Comparison of ENCODE assay signal across 10 mouse cellular contexts in the genomic region with DNA sequence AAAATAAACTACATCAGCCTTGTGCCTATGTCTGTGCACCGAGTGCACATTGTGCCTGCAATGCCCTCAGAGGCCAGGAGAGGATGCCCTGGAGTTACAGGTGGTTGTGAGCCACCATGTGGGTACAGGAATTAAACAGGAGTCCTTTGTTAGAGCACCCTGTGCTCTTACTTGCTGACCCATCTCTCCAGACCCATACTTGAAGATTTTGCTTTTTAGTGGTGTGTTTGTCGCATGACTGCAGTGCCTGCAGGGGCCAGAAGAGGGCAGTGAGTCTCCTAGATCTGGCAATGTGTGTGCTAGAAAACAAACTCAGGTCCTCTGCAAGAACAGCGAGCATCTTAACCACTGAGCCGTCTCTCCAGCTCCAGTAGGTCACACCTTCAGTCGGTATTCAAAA. TPM values are rescaled to one million over a fixed set of nuclear protein-coding genes. Genes with fewer than 3 reads are reported as not detected.
DNase-seq lines count a peak whose midpoint lies in the region; ATAC-seq and TF ChIP-seq lines count a peak whose summit lies in the region.
"Had no signal": no experiment of that assay in that cellular context is flagged by ENCODE, and none has a peak within 500 bp of the region (broad histone marks: within the 10 kb centered on the region; RNA-seq: fewer than 3 reads in every experiment).

No protein-coding gene starts in this region.

- peak; percentile 17 to 27 for DNase-seq in frontal cortex, postnatal 14 days (ENCODE audit: low spot score in 2 of 2)
- DNase-seq in ovary, postnatal 10 days (ENCODE audit: low spot score): peak; percentile 21
- no peak for DNase-seq in ovary, adult 18-20 months (ENCODE audit: low spot score)
- peak; percentile 44 for DNase-seq in lung, postnatal 0 days (ENCODE audit: low spot score)
- peak; percentile 64 for DNase-seq in splenic B cell, adult 2 months (ENCODE audit: low read depth, low spot score)

- ATAC-seq in frontal cortex, adult (ENCODE audit: low TSS enrichment): no peak
- ATAC-seq in erythroid progenitor cell, adult 5-6 weeks (replicated peaks; ENCODE audit: low FRiP score, poor library complexity, severe bottlenecking): peak; percentile 51
- ATAC-seq in lung, postnatal 0 days: no peak

- no peak overlapping the region for H3K4me2 ChIP-seq in lung, postnatal 0 days (replicated peaks; ENCODE audit: low read depth, low read length)
- H3K4me2 ChIP-seq: embryonic facial prominence, embryonic 13.5 days; limb, embryonic 12.5 days had no signal

- no peak for TF ChIP-seq EP300 in lung, postnatal 0 days (IDR thresholded peaks at IDR 0.05)

- H3K4me1 ChIP-seq in bone marrow, adult 2 months (ENCODE audit: control insufficient read depth, insufficient read depth, low read length): peaks cover 1% of the 10 kb centered on the region; the same call in 1 of the 2 replicates
- no peaks in the 10 kb centered on the region for H3K4me1 ChIP-seq in lung, postnatal 0 days (ENCODE audit: insufficient read depth, low read depth, low read length)

- no peaks in the 10 kb centered on the region for H3K36me3 ChIP-seq in lung, postnatal 0 days (ENCODE audit: insufficient read depth, low read length)
- no peaks in the 10 kb centered on the region for H3K36me3 ChIP-seq in splenic B cell, adult 2 months (ENCODE audit: control insufficient read depth, insufficient read depth, low read length, poor library complexity, severe bottlenecking)

- H3K27me3 ChIP-seq in lung, postnatal 0 days (replicated peaks; ENCODE audit: insufficient read depth, low read length): no peaks in the 10 kb centered on the region
- no peaks in the 10 kb centered on the region for H3K27me3 ChIP-seq in splenic B cell, adult 2 months (ENCODE audit: control insufficient read depth, insufficient read depth, low read length, poor library complexity, severe bottlenecking)
- H3K27me3 ChIP-seq: embryonic facial prominence, embryonic 13.5 days; limb, embryonic 12.5 days had no signal

- TF ChIP-seq CTCF in bone marrow, adult 2 months (IDR thresholded peaks at IDR 0.05; ENCODE audit: control insufficient read depth, insufficient read depth, low read length): peak; percentile 72
- peak; percentile 65 for TF ChIP-seq CTCF in lung, postnatal 0 days (IDR thresholded peaks at IDR 0.05)

- H3K9ac ChIP-seq in lung, postnatal 0 days (replicated peaks; ENCODE audit: low read depth): no peak overlapping the region
- H3K9ac ChIP-seq: embryonic facial prominence, embryonic 13.5 days; limb, embryonic 12.5 days had no signal

- H3K27ac ChIP-seq in bone marrow, adult 2 months (ENCODE audit: control insufficient read depth, insufficient read depth, low read depth, low read length, poor library complexity): no peak overlapping the region
- H3K27ac ChIP-seq in lung, postnatal 0 days (ENCODE audit: low read length): no peak overlapping the region
- H3K27ac ChIP-seq: embryonic facial prominence, embryonic 13.5 days; limb, embryonic 12.5 days had no signal

- 62% methylated on average over 5 of the region's 5 CpGs for WGBS in bone marrow, adult 2 months
- 70% methylated on average over 5 of the region's 5 CpGs for WGBS in lung, postnatal 0 days

- no peak overlapping the region for H3K4me3 ChIP-seq in bone marrow, adult 2 months (replicated peaks; ENCODE audit: control insufficient read depth, low read depth, low read length)
- no peak overlapping the region for H3K4me3 ChIP-seq in lung, postnatal 0 days (ENCODE audit: low read depth, low read length)
- H3K4me3 ChIP-seq: embryonic facial prominence, embryonic 13.5 days; limb, embryonic 12.5 days had no signal

- TF ChIP-seq POLR2A in bone marrow, adult 2 months (IDR thresholded peaks at IDR 0.05; ENCODE audit: borderline replicate concordance, control insufficient read depth, low read depth, low read length): no peak

- no peaks in the 10 kb centered on the region for H3K9me3 ChIP-seq in lung, postnatal 0 days (ENCODE audit: low read length)
- H3K9me3 ChIP-seq: embryonic facial prominence, embryonic 13.5 days; limb, embryonic 12.5 days had no signal

RNA-seq across cellular contexts. Expression of a gene that starts 1.4 kb away (rescaled TPM):
- polyA plus RNA-seq in bone marrow, adult 2 months (2011; ENCODE audit: insufficient read depth, insufficient read length, low replicate concordance, missing spikeins): 7.7 and 18.7 TPM in 2 replicates
- 4.6 and 14.4 TPM in 2 replicates for total RNA-seq in erythroid progenitor cell, adult 5-6 weeks (2015; ENCODE audit: low replicate concordance)
- total RNA-seq in erythroid progenitor cell, adult 5-6 weeks (2017; ENCODE audit: low replicate concordance): 1.2 and 5.5 TPM in 2 replicates
- 10.2 and 11.5 TPM in 2 replicates for polyA plus RNA-seq in lung, postnatal 0 days (2015; fragmentation: Nextera tagmentation; extraction: Ambion mirVana)

RNA-seq across cellular contexts. Expression of a gene that starts 11.4 kb away (rescaled TPM):
- polyA plus RNA-seq in bone marrow, adult 2 months (2011; ENCODE audit: insufficient read depth, insufficient read length, low replicate concordance, missing spikeins): not detected in 2 replicates
- total RNA-seq in erythroid progenitor cell, adult 5-6 weeks (2015; ENCODE audit: low replicate concordance): not detected in 2 replicates
- not detected in 2 replicates for total RNA-seq in erythroid progenitor cell, adult 5-6 weeks (2017; ENCODE audit: low replicate concordance)
- polyA plus RNA-seq in lung, postnatal 0 days (2015; fragmentation: Nextera tagmentation; extraction: Ambion mirVana): not detected in 2 replicates
- polyA plus RNA-seq: embryonic facial prominence, embryonic 13.5 days; limb, embryonic 12.5 days had no signal

RNA-seq across cellular contexts. Expression of a gene that starts 26.6 kb away (rescaled TPM):
- polyA plus RNA-seq in bone marrow, adult 2 months (2011; ENCODE audit: insufficient read depth, insufficient read length, low replicate concordance, missing spikeins): 7.8 and 16.5 TPM in 2 replicates
- total RNA-seq in erythroid progenitor cell, adult 5-6 weeks (2015; ENCODE audit: low replicate concordance): 11.5 and 18.4 TPM in 2 replicates
- total RNA-seq in erythroid progenitor cell, adult 5-6 weeks (2017; ENCODE audit: low replicate concordance): 5.8 and 6.6 TPM in 2 replicates
- polyA plus RNA-seq in lung, postnatal 0 days (2015; fragmentation: Nextera tagmentation; extraction: Ambion mirVana): 94.0 and 94.2 TPM in 2 replicates

RNA-seq across cellular contexts. Expression of a gene that starts 35.8 kb away (rescaled TPM):
- 0.40 TPM in 1 of 2 replicates, not detected in the other for polyA plus RNA-seq in bone marrow, adult 2 months (2011; ENCODE audit: insufficient read depth, insufficient read length, low replicate concordance, missing spikeins)
- total RNA-seq in erythroid progenitor cell, adult 5-6 weeks (2015; ENCODE audit: low replicate concordance): not detected in 2 replicates
- total RNA-seq in erythroid progenitor cell, adult 5-6 weeks (2017; ENCODE audit: low replicate concordance): not detected in 2 replicates
- 73.2 and 84.4 TPM in 2 replicates for polyA plus RNA-seq in lung, postnatal 0 days (2015; fragmentation: Nextera tagmentation; extraction: Ambion mirVana)

RNA-seq across cellular contexts. Expression of a gene that starts 42.7 kb away (rescaled TPM):
- not detected in 2 replicates for polyA plus RNA-seq in bone marrow, adult 2 months (2011; ENCODE audit: insufficient read depth, insufficient read length, low replicate concordance, missing spikeins)
- not detected in 2 replicates for total RNA-seq in erythroid progenitor cell, adult 5-6 weeks (2015; ENCODE audit: low replicate concordance)
- not detected in 2 replicates for total RNA-seq in erythroid progenitor cell, adult 5-6 weeks (2017; ENCODE audit: low replicate concordance)
- polyA plus RNA-seq in lung, postnatal 0 days (2015; fragmentation: Nextera tagmentation; extraction: Ambion mirVana): 2.4 and 2.9 TPM in 2 replicates
